Mouse (Mus musculus): ENCODE measurements around the gene Gipc3. TPM values are rescaled to one million over a fixed set of nuclear protein-coding genes. Genes with fewer than 3 reads are reported as not detected.

Gipc3 gene
- polyA plus RNA-seq, 1 experiment from 2014 or later, result 0.06 TPM

GRCm38 (mm10) chr10:81377793-81378552 is 34.9 kb upstream of the Gipc3 start, which contains the start of gene Fzr1:
Gene Fzr1 (minus strand): TSS chr10:81378516.
- under 1% methylated on average over 53 of the region's 59 CpGs for WGBS
- TF ChIP-seq CTCF (IDR thresholded peaks at IDR 0.05; ENCODE audit: low read depth) (no peak), EP300 (optimal IDR thresholded peaks at IDR 0.05) (no peak)
- Histone ChIP-seq H3K27me3 (ENCODE audit: control insufficient read depth, insufficient read depth, low read length) (no peaks in the 10 kb centered on the region), H3K4me3 (ENCODE audit: low read depth, low read length) (peak within 1 kb of the TSS; percentile 86), H3K4me1 (replicated peaks; ENCODE audit: control insufficient read depth, insufficient read depth) (peaks cover 13% of the 10 kb centered on the region), H3K36me3 (ENCODE audit: control insufficient read depth, insufficient read depth, low read length) (peaks cover 5% of the 10 kb centered on the region; the same call in 1 of the 2 replicates), H3K27ac (replicated peaks) (peak within 1 kb of the TSS; percentile 77), H3K9me3 (ENCODE audit: control insufficient read depth, low read length) (no peaks in the 10 kb centered on the region), H3K4me2 (replicated peaks; ENCODE audit: low read depth) (peak within 1 kb of the TSS; percentile 84), H3K9ac (ENCODE audit: low read length) (peak within 1 kb of the TSS; percentile 91)
- DNase-seq (ENCODE audit: low spot score) (no peak), ATAC-seq (ENCODE audit: low FRiP score, low TSS enrichment) (no peak; the same call in 1 of the 2 replicates)

GRCm38 (mm10) chr10:81377362-81377664 is 34.2 kb upstream of the Gipc3 start:
- peak overlapping the region; percentile 77 for H3K27ac ChIP-seq (replicated peaks)
- WGBS, result 32% methylated on average over 2 of the region's 2 CpGs
- H3K4me1 ChIP-seq (replicated peaks; ENCODE audit: control insufficient read depth, insufficient read depth), result peaks cover 13% of the 10 kb centered on the region
- peak overlapping the region; percentile 86 for H3K4me3 ChIP-seq (ENCODE audit: low read depth, low read length)
- ATAC-seq (ENCODE audit: low FRiP score, low TSS enrichment) (no peak), DNase-seq (ENCODE audit: low spot score) (no peak)
- peak overlapping the region; percentile 91 for H3K9ac ChIP-seq (ENCODE audit: low read length)
- H3K4me2 ChIP-seq (replicated peaks; ENCODE audit: low read depth), result peak overlapping the region; percentile 84
- no peaks in the 10 kb centered on the region for H3K9me3 ChIP-seq (ENCODE audit: control insufficient read depth, low read length)
- TF ChIP-seq EP300 (optimal IDR thresholded peaks at IDR 0.05), result no peak
- no peak for TF ChIP-seq CTCF (IDR thresholded peaks at IDR 0.05; ENCODE audit: low read depth)
- peaks cover 5% of the 10 kb centered on the region; the same call in 1 of the 2 replicates for H3K36me3 ChIP-seq (ENCODE audit: control insufficient read depth, insufficient read depth, low read length)
- H3K27me3 ChIP-seq (ENCODE audit: control insufficient read depth, insufficient read depth, low read length), result no peaks in the 10 kb centered on the region

- ATAC-seq (ENCODE audit: low FRiP score, low TSS enrichment) (no peak), DNase-seq (ENCODE audit: low spot score) (peak; percentile 63)
- H3K4me1 ChIP-seq (replicated peaks; ENCODE audit: control insufficient read depth, insufficient read depth), result peaks cover 13% of the 10 kb centered on the region
- H3K36me3 ChIP-seq (ENCODE audit: control insufficient read depth, insufficient read depth, low read length), result peaks cover 5% of the 10 kb centered on the region; the same call in 1 of the 2 replicates
- TF ChIP-seq CTCF (IDR thresholded peaks at IDR 0.05; ENCODE audit: low read depth) (0 out of 2 replicates have a peak, but pooled peaks have one; percentile 23), EP300 (optimal IDR thresholded peaks at IDR 0.05) (no peak)
- peak overlapping the region; percentile 91 for H3K9ac ChIP-seq (ENCODE audit: low read length)
- peak overlapping the region; percentile 86 for H3K4me3 ChIP-seq (ENCODE audit: low read depth, low read length)
- H3K27ac ChIP-seq (replicated peaks), result peak overlapping the region; percentile 77
- no peaks in the 10 kb centered on the region for H3K9me3 ChIP-seq (ENCODE audit: control insufficient read depth, low read length)
- WGBS, result 28% methylated on average over 6 of the region's 6 CpGs
- H3K4me2 ChIP-seq (replicated peaks; ENCODE audit: low read depth), result peak overlapping the region; percentile 84
- no peaks in the 10 kb centered on the region for H3K27me3 ChIP-seq (ENCODE audit: control insufficient read depth, insufficient read depth, low read length)
Observed at GRCm38 (mm10) chr10:81376561-81377361, 33.7 kb upstream of the Gipc3 start.

- peaks cover 14% of the 10 kb centered on the region for H3K36me3 ChIP-seq (ENCODE audit: control insufficient read depth, insufficient read depth, low read length)
- no peak overlapping the region for H3K27ac ChIP-seq (replicated peaks)
- 93% methylated on average over 10 of the region's 10 CpGs for WGBS
- DNase-seq (ENCODE audit: low spot score), result no peak
- no peaks in the 10 kb centered on the region for H3K9me3 ChIP-seq (ENCODE audit: control insufficient read depth, low read length)
- no peak overlapping the region for H3K9ac ChIP-seq (ENCODE audit: low read length)
- H3K4me3 ChIP-seq (ENCODE audit: low read depth, low read length), result no peak overlapping the region
- peaks cover 13% of the 10 kb centered on the region for H3K4me1 ChIP-seq (replicated peaks; ENCODE audit: control insufficient read depth, insufficient read depth)
- no peaks in the 10 kb centered on the region for H3K27me3 ChIP-seq (ENCODE audit: control insufficient read depth, insufficient read depth, low read length)
- TF ChIP-seq CTCF (IDR thresholded peaks at IDR 0.05; ENCODE audit: low read depth) (no peak), EP300 (optimal IDR thresholded peaks at IDR 0.05) (no peak)
- ATAC-seq (ENCODE audit: low FRiP score, low TSS enrichment), result no peak
- no peak overlapping the region for H3K4me2 ChIP-seq (replicated peaks; ENCODE audit: low read depth)
Observed at GRCm38 (mm10) chr10:81375322-81375721, 32.3 kb upstream of the Gipc3 start.

- ATAC-seq (ENCODE audit: low FRiP score, low TSS enrichment) (no peak), DNase-seq (ENCODE audit: low spot score) (no peak)
- no peak overlapping the region for H3K4me3 ChIP-seq (ENCODE audit: low read depth, low read length)
- H3K4me2 ChIP-seq (replicated peaks; ENCODE audit: low read depth), result no peak overlapping the region
- no peaks in the 10 kb centered on the region for H3K9me3 ChIP-seq (ENCODE audit: control insufficient read depth, low read length)
- no peak overlapping the region for H3K9ac ChIP-seq (ENCODE audit: low read length)
- peaks cover 4% of the 10 kb centered on the region; the same call in 1 of the 2 replicates for H3K4me1 ChIP-seq (replicated peaks; ENCODE audit: control insufficient read depth, insufficient read depth)
- peaks cover 38% of the 10 kb centered on the region for H3K36me3 ChIP-seq (ENCODE audit: control insufficient read depth, insufficient read depth, low read length)
- no peak for TF ChIP-seq CTCF (IDR thresholded peaks at IDR 0.05; ENCODE audit: low read depth)
- TF ChIP-seq EP300 (optimal IDR thresholded peaks at IDR 0.05), result no peak
- no peaks in the 10 kb centered on the region for H3K27me3 ChIP-seq (ENCODE audit: control insufficient read depth, insufficient read depth, low read length)
- 75% methylated on average over 6 of the region's 6 CpGs for WGBS
- peak overlapping the region; percentile 82; the same call in 1 of the 2 replicates for H3K27ac ChIP-seq (replicated peaks)
Observed at GRCm38 (mm10) chr10:81367207-81367495, 24.1 kb upstream of the Gipc3 start.

All from stomach, postnatal 0 days (tissue).